In the genomic region with DNA sequence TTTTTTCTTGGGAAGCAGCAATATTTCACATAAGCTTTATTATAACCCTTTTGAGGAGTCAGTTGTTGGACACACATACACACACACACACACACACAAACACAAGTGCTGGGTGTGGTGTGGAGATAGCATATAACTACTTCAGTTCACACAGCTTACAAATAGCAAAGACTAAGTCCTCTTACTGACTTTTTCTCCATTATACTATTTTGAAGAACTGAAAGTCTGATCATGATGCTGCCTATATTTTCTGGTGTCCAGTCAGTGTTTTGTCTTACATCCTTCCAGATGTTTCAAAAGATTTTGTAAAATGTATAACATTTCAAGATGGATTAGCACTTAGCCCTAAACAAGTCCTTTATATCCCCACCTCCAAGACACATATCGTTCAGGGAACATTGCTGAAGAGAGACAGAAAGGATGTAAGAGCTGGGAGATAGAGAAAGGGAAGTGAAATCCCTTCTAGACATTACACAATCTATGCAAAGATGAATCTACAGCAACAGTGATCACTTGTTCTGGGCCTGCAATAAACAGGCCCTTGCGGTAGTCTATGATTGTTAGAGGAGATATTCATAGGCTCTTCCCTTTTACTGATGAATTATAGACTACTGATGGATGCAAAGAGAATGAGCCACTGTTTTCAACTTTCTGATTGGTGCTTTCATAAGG, we compare ENCODE assay signal across 14 mouse cellular contexts.
"Had no signal": no experiment of that assay in that cellular context is flagged by ENCODE, and none has a peak within 500 bp of the region (broad histone marks: within the 10 kb centered on the region; RNA-seq: fewer than 3 reads in every experiment).

No protein-coding gene starts in this region.

- ATAC-seq: liver, embryonic 12.5 days; midbrain, embryonic 13.5 days; midbrain, embryonic 15.5 days had no signal

- H3K27me3 ChIP-seq: liver, embryonic 12.5 days; midbrain, embryonic 13.5 days; midbrain, embryonic 15.5 days; neural tube, embryonic 13.5 days; neural tube, embryonic 15.5 days had no signal

- H3K4me3 ChIP-seq: liver, embryonic 12.5 days; midbrain, embryonic 13.5 days; midbrain, embryonic 15.5 days; myocyte; neural tube, embryonic 13.5 days; neural tube, embryonic 15.5 days had no signal

- H3K4me1 ChIP-seq: liver, embryonic 12.5 days; midbrain, embryonic 13.5 days; midbrain, embryonic 15.5 days; neural tube, embryonic 13.5 days; neural tube, embryonic 15.5 days had no signal

- H3K36me3 ChIP-seq: liver, embryonic 12.5 days; midbrain, embryonic 13.5 days; midbrain, embryonic 15.5 days; neural tube, embryonic 13.5 days; neural tube, embryonic 15.5 days had no signal

- DNase-seq: lung, adult 18-20 months; lung, embryonic 14.5 days; lung, postnatal 10 days; lung, postnatal 4 days; right cerebral cortex, postnatal 14 days; thymus, adult 18-20 months; thymus, postnatal 36 days had no signal

- H3K27ac ChIP-seq: liver, embryonic 12.5 days; liver, embryonic 14.5 days; midbrain, embryonic 13.5 days; midbrain, embryonic 15.5 days; neural tube, embryonic 13.5 days; neural tube, embryonic 15.5 days had no signal
